Mouse (Mus musculus): ENCODE data around the gene Ccdc93.

Gene Ccdc93

GRCm38 (mm10) chr1:121527600-121528398, 97.0 kb downstream of the Ccdc93 start:
- no peak for DNase-seq

DNA sequence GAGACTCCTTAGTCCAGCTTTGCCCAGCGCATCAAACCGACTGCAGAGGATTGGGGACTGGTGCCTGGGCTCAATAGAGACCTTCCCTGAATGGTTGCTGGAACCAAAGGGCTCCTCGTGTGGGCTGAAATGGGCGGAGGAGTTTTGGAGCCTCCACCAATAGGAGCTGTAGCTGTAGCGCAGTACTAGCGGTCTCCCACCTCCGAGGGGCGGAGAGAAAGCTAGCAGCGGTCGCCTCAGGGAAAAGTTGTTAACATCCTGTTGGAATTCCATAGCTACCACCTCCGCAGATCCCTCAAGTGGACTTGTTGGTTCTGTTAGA, 97.5 kb downstream of the Ccdc93 start, which contains the start of gene Htr5b:
Htr5b (minus strand) TSS at position 67 of the 322 bp plus-strand sequence.
- DNase-seq: no peak

GRCm38 (mm10) chr1:121529286-121529685, 98.4 kb downstream of the Ccdc93 start:
- no peak for DNase-seq

DNA sequence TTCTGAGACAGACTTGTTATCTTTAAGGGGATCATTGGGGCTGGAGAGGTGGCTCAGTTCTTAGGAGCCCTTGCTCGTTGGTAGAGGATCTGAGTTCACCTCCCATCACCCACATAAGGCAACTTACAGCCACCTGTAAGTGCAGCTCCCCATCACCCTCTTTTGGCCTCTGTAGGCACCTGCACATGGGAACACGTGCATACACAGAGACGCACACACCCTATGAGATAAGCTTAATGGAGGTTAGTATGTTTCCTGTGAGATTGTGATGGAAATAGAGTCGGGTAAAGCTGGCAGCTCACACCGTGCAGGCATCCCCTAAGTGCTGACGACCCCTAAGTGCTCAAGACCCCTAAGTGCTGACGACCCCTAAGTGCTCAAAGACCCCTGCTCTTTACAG, 100.6 kb downstream of the Ccdc93 start:
- no peak for DNase-seq

DNA sequence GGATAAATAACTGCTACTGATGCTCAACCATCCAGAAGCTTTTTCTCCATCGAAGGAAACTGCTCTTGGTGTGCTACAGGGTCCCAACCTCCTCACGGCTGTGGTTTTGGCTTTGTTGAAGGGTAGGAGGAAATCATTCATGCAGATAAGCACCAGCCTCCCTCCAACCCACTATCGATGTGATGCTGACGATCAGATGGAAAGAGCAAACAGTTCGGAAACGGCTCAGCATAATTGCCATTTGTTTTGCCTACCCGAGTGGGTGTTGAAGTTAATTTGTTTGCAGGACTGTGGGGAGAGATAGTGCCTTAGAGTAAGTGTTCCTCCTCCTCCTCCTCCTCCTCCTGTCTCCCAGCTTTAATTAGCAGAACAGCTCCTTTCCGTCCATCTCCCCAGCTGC, 109.5 kb downstream of the Ccdc93 start:
- no peak for DNase-seq

GRCm38 (mm10) chr1:121546844-121547243, 116.0 kb downstream of the Ccdc93 start:
- no peak for DNase-seq

GRCm38 (mm10) chr1:121548667-121549066, 117.8 kb downstream of the Ccdc93 start:
- no peak for DNase-seq

DNA sequence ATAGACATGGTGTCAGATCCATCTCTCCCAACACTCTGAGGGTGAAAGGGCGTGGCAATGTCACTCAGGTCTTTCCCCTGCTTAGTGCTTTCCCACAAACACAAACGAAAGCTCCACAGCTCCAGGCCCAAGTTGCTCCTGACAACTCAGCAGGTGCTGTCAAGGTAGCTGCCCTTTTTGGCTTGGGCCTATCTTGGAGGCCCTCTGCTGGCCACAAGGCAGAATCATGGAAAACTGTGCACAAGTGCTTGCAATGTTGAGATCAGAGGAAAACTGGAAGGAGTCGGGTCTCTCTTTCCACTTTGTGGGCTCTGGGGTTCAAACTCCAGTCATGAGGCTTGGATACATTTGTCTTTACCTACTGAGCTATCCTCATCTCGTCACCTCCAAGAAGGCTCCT, 118.6 kb downstream of the Ccdc93 start:
- no peak for DNase-seq

- DNase-seq: no peak
Observed at GRCm38 (mm10) chr1:121550801-121551456, 120.1 kb downstream of the Ccdc93 start.

GRCm38 (mm10) chr1:121551457-121551835, 120.6 kb downstream of the Ccdc93 start:
- no peak for DNase-seq
